Mouse (Mus musculus): ENCODE results near the gene Ears2. TPM values are rescaled to one million over a fixed set of nuclear protein-coding genes. Genes with fewer than 3 reads are reported as not detected.

The Ears2 gene
- total RNA-seq, 2 experiments from 2014 or later, result 19.0 to 25.5 TPM

DNA sequence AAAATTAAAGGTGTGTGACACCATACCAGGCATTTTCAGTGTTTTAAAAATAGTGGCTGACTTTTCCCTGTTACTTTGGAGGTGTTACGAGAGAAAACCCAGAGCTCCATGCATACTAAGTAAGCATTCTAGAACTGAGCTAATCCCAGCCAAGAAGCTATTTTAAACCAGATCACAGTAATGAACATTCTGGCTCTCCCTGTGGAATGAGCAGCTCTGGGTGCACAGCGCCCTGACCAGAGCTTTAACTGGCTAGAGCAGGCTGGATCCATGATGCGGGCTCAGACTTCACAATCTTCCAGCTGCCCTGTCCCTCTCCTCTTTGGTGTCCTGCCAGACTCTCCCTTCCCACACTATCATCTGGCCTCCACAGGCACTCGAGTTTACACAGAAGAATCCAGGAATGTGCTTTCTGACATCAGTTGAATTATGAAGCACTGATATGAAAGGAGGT, 21.9 kb downstream of the Ears2 start:
- DNase-seq, result peak; percentile 10 to 32

DNA sequence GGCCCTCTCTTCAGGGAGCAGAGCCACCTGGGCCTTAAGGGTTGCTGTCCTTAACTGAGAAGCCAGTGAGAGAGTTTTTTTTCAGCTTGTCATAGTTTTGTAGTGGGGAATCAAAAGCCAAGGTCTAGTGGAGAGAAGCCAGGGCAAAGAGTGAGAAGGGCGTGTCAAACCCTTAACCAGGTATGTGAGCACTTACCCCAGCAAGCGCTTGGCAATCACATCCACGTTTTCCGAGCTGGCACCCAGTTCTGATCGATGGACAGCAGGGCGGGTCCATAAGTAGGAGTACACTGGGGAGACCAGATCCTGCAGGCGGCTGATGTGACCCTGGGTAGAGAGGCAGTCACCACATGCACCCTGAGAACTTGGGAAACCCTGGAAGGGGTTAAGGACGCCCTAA, 23.0 kb downstream of the Ears2 start:
- DNase-seq, result no peak

DNA sequence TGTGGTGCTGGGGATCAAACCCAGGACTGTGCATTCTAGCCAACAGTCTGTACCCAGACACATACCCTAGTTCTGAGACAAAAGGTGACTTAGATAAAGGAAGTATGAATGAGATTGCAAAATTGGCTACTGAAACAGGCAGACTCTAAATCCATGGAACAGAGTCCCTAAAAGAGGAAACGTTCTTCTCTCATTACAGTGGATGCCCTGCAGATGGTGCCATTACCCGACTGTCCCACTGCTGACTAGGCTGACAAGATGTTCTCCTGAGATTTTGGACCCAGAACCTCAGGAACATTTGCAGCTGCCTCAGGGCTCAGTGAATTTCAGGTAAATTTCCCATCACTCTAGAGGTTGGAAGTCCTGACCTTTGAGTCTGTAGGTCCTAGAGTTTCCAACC, 32.7 kb downstream of the Ears2 start:
- peak in 1 of 2 experiments; percentile 22 for DNase-seq

DNA sequence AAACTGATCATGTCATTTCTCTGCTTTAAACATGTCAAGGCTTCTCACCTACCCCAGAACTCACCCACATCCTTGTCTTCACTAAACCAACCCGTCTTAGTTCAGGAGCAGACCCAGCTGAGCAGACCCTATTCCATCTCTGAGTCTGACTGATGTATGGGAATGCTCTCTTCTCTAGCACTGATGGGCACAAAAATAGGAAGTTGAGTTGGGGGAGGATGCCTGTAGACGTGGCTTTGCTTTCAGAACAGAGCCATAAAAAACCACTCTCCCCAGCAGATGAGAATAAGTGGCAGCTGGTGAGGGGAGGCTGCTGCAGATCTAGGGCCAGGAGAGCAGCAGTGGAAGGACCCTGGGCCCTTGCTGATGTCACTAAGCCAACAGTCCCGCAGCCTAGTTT, 33.7 kb downstream of the Ears2 start:
- DNase-seq, result no peak

DNA sequence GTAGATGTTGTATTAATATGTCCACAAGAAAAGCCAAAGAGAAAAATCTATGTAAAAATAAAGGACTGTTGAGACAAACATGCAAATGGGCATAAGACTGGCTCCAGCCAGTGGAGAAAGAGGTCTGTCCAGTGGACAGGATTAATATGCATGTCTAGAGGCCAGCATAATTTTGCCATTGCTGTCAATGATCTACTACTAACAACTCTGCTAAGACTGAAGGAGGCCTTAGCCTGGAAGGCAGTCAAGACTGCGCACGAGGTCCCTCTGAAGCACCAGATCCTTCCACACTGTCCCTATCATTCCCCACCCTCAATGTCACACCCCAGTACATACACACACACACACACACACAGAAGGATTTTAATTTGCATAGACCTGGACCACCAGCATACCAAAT, 44.9 kb downstream of the Ears2 start:
- DNase-seq, result no peak

DNA sequence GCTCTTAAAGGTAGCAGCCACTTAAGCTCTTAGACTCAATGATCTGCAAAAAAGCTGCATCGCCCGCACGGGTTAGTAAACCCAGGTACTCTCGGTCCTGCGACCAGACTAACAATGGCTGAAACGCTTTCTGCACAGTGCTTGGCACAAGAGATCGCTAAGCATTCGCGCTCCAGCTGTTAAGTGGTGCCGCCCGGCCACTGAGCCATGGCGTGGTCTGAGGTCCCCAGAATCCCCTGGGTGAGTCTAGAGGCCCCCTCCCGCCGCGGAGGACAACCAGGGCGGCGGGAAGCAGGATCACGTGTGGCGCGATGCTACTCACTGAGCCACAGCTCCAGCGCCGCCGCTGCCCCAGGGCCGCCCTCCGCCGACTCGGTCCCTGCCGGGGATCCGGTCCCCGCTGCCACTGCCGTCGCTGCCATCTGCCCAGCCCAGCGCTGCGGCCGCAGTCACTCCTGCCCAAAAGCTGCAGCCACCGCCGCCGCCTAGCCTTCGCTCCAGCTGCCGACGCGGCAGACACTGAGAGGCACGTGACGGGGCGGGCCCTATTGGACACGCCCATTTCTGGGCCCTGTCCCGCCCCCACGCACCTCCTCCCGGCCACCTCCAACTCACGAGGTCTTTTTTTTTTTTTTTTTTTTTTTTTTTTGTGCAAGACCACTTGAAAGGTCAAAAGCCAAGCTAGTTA, 46.3 kb downstream of the Ears2 start, which contains the start of gene Gga2:
TSS of gene Gga2 (minus strand) at position 556 of the 688 bp plus-strand sequence.
- peak; percentile 91 to 92 for DNase-seq

DNA sequence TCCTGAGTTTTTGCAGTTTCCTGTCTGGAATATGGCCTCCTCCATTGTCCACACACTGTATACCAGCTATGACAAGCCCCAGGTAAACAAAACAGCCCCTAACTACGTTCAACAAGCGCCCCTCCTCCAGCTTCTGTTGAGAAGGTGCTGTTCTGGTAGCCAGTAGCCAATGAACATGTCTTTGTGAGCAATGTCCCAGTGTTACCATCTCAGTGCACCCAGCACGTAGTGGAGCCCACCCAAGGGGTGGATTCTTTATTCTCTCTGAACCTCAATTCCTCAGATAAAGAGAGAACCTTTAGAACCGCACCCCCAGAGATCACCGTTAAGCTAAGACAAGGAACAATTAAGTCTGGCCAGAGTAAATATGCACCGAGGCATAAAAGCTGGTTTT, 46.8 kb downstream of the Ears2 start:
- no peak for DNase-seq

DNA sequence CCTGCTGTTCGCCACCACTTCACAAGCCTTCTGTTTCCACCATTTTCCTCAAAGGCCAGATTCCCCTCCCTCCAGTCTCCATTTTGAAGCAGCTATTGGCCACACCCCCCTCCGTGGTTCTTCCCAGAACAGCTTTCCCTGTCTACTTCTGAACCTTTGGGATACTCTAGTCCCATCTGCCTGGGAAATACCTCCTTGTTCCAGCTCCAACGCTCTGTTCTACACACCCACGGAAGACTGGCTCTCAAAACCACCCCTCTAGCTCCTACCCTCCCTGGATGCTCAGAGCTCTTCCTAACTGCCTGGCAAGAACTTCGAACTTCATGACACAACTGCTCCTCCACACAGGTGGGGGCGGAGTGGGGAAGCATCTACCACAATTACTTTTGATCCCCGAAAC, 48.1 kb downstream of the Ears2 start:
- no peak for DNase-seq

DNA sequence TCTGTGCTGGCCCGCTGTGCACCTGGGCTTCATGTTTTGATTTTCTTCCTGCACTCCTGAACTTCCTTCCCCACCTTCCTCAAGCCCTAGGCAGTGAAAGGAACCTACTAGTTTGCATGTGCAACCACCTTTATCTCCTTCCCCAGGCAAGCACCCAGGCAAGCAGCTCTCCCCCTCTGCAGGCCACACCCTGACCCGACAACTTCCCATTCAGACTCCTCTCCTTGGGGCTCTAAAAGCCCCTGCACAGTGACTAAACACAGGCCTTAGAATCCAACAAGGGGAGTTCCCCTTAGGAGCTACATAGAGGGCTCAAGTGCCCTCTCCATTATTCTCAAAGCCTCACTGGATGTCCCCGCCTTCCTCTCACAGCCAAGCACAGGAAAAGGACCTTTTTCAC, 48.8 kb downstream of the Ears2 start:
- no peak for DNase-seq

DNA sequence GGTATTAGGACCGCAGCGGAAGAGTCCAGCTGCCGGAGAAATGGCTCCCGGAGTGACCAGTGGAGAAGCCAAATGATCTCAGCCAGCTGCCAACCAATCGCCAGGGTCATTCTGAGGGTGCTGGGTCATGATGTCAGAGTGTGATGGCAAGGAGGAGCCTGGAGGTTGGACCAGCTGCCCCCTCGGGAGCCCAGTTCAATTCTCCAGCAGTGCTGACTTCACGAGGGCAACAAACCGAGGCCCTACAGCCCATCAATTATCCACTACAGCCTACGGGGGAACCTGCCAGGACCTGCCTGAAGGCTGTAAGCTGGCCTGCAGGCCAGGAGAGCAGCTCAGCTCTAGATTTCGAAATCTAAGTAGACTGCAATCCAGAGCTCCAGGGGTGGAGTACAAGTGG, 51.3 kb downstream of the Ears2 start:
- peak; percentile 48 to 49 for DNase-seq

DNA sequence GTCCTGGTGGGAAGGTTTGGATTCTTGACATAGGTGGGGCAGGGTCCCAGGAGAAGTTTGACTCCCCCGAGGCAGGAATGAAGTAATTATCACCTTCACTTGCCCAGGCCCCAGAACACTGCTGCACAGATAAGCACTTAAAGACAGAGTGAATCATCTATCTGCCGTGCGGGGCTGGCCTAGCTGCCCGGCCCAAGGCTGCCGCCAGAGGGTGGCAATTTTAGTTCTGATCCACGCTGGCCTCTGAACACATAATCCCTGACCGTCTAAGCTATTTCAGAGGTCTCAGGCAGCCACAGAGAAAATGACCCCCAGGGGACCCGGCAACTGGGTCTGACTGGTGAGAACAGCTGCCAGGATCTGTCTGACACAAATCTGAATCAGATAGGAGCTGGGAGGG, 52.0 kb downstream of the Ears2 start:
- peak; percentile 70 to 75 for DNase-seq

DNA sequence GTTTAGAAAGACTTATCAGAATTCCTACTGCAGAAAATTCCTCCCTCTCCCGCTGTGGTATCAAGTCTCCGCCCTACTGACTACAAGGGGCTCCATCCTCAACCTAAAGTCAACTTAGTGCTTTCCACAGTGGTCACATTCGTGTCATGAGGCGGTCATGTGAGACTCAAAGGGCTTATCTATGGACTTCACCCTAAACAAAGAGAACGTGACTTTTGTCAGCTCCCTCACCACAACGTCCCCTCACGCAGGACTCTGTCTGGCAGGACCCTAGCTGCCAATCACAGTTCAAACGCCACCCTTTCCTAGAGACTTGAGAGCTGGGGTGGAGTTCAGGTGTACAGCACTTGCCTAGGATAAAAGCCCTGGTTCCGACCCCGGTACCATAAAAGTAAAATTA, 54.1 kb downstream of the Ears2 start:
- DNase-seq, result no peak

DNA sequence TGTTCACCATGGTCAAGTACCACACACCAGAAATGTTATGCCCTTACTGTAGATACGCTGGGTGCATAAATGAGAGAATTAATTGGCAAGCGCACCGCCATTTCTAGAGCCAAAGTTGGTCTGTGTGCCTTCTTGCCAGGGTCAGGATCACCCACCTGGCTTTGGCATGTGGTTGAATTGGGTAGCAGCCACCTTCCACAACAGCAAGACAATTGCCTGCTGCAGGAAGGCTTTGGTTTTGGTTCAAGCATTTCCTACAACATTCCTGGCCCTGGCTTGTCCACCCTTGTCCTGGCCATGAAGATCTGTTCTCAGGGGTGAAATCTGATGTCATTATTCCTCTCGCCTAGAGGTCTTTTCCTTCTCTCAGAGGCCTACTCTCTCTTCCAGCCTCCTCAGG, 54.7 kb downstream of the Ears2 start:
- no peak for DNase-seq

DNA sequence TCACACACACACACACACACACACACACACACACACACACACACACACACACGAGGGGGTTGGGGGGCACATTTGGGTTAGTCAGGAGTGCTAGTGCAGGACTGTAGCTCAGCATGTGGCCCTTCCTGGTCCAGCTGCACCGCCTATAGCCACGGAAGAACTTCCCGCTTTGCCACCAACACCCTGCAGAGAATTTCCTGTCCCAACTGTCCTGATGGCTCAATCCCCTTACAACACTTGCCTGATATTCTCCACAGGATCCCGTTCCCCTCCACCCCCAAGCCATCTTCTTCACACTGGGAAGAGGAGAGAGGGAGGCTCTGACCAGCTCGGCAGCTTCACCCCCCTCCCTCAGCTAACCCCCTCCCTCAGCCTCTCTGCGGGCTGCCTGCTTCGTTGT, 66.7 kb downstream of the Ears2 start:
- no peak for DNase-seq

DNA sequence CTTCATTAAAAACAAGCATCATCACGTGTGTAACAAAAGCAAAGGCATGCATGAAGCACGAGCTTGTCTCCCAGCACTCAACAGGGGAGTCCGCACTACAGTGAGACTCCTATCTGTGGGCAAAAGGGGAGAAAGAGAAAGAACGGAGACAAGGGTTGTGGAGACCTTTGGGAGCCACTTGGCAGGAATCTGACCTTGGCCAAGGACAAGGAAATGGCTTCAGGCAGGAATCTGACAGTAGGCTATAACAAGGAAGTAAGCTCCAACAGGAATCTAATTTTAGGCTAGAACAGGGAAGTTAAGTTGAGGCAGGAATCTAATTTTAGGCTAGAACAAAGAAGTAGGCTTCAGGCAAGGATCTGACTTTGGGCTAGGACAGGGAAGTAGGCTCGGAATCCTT, 71.1 kb downstream of the Ears2 start:
- DNase-seq, result no peak

Other genes with a start within 250 kb of the Ears2 start
- gene Scnn1b, start 202.2 kb downstream of the Ears2 start, total RNA-seq (2021), result under 1 TPM in 1 of 2 experiments, not detected in 1; 0.23 TPM
- gene Cog7, start 85.6 kb downstream of the Ears2 start, total RNA-seq (2021), result 10 to 100 TPM; 27.0 to 31.6 TPM
- 10 to 100 TPM; 16.9 to 17.3 TPM for gene Gga2, start 46.0 kb downstream of the Ears2 start, total RNA-seq (2021)
- gene Ubfd1, start 88 bp downstream of the Ears2 start, total RNA-seq (2021), result 10 to 100 TPM; 49.5 to 63.8 TPM
- gene Ndufab1, start 34.6 kb upstream of the Ears2 start, total RNA-seq (2021), result 100 to 1,000 TPM; 502 to 538 TPM
- gene Palb2, start 65.7 kb upstream of the Ears2 start, total RNA-seq (2021), result 1 to 10 TPM; 1.6 to 1.9 TPM
- 10 to 100 TPM; 60.6 to 66.2 TPM for gene Dctn5, start 65.8 kb upstream of the Ears2 start, total RNA-seq (2021)
- 1 to 10 TPM; 4.0 to 4.3 TPM for gene Plk1, start 92.2 kb upstream of the Ears2 start, total RNA-seq (2021)
- under 1 TPM; 0.13 to 0.16 TPM for gene Ern2, start 118.9 kb upstream of the Ears2 start, total RNA-seq (2021)
- gene Chp2, start 152.2 kb upstream of the Ears2 start, total RNA-seq (2021), result 1 to 10 TPM; 1.4 to 2.2 TPM
- gene Prkcb, start 221.5 kb upstream of the Ears2 start, total RNA-seq (2021), result 10 to 100 TPM; 10.5 to 15.5 TPM